Mouse (Mus musculus) neural tube, embryonic 13.5 days (tissue): ENCODE results near the gene Pigb. TPM values are rescaled to one million over a fixed set of nuclear protein-coding genes. Genes with fewer than 3 reads are reported as not detected.

ENCODE experiments used
- ATAC-seq: fragments of 200-750 bp; cut with Nextera tagmentation; 2 replicates; pipeline ENCODE4 v1.8.0; 2017; ENCODE audit warnings: low read depth, mild to moderate bottlenecking, moderate TSS enrichment, moderate library complexity
- H3K27ac ChIP-seq: fragments of 300-500 bp; sonication (generic); replicated peaks from 2 replicates; pipeline ENCODE4 v1.5.1; 2015; ENCODE audit warnings: moderate library complexity, mild to moderate bottlenecking, inconsistent platforms
- H3K27me3 ChIP-seq: fragments of 300-500 bp; sonication (generic); 2 replicates; pipeline ENCODE4 v1.6.1; 2015; ENCODE audit warnings: mild to moderate bottlenecking, inconsistent platforms
- H3K36me3 ChIP-seq: fragments of 300-500 bp; sonication (generic); 2 replicates; pipeline ENCODE4 v1.6.1; 2015; ENCODE audit warnings: mild to moderate bottlenecking, inconsistent platforms
- H3K4me1 ChIP-seq: fragments of 300-500 bp; sonication (generic); replicated peaks from 2 replicates; pipeline ENCODE4 v1.6.1; 2015; ENCODE audit warnings: inconsistent platforms
- H3K4me2 ChIP-seq: fragments of 300-500 bp; sonication (generic); 2 replicates; pipeline ENCODE4 v1.6.1; 2015; ENCODE audit warnings: inconsistent platforms, mild to moderate bottlenecking, moderate library complexity
- H3K4me3 ChIP-seq: fragments of 300-500 bp; sonication (generic); 2 replicates; pipeline ENCODE4 v1.5.1; 2015; ENCODE audit warnings: mild to moderate bottlenecking, inconsistent platforms
- H3K9ac ChIP-seq: fragments of 300-500 bp; sonication (generic); 2 replicates; pipeline ENCODE4 v1.6.1; 2015; ENCODE audit warnings: moderate library complexity, mild to moderate bottlenecking, inconsistent platforms
- H3K9me3 ChIP-seq: fragments of 300-500 bp; sonication (generic); 2 replicates; pipeline ENCODE4 v1.6.1; 2016; ENCODE audit warnings: inconsistent platforms
- WGBS: fragments of 180-500 bp; shearing (Covaris S2); methylation state at CpG from one replicate; pipeline ENCODE4 v1.1.7; 2015; 5-methylcytosine and 5-hydroxymethylcytosine counted together
- polyA plus RNA-seq: library from polyadenylated mRNA; unstranded; fragments of >200 nt; fragmentation: Nextera tagmentation; extraction: Ambion mirVana; gene quantifications from 2 replicates; pipeline ENCODE4 v1.2.1, GENCODE M21; 2015

Gene Pigb
- polyA plus RNA-seq, 1 experiment from 2014 or later = 11.3 TPM

DNA sequence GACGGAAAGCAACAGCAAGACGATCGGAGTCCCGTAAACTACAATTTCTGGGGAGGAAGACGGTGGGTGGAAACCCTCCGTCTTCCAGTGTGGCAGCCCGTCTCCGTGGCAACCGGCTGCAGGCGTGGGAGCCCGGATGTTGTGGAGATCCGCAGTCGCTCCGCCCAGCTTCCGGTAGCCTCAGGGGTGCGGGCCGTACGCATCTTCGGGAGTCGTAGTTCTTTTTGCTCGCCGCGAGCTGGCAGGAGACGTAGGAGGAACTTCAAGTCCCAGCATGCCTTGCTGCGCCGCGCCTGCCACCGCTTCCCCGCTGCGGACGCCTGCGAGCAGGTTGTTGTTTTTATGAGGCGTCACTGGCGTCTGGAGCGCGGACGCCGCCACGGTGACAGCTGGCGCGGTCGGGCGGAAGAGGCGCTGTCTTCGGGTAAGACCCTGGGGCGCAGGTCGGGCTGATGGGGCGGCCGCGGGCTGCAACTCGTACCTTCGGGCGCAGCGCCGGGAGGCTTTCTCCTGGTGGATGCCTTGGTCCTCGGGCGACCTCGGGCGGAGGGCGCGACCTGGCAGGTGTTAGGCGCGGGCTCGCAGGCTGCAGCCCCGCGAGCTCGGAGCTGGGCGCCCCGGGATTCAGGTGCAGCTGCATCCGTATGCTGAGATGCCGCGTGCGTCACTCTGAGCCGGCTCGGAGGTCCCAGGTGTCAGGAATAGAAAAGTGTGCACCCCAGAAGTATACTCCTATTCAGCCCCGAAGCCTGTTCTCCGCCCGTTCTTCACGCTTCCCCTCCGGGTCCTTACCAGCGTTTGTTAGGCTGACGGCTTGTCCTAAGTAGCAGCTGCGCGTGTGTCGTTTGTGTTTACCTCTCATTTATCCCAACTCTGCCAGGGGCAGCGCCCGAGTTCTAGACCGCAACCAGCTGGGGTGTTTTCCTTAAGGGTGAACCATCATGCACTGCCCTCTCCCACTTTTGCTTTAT is 54.6 kb downstream of the Pigb start, which contains the start of the genes Ccpg1os and Ccpg1:
Gene Ccpg1os (minus strand): TSS at position 133 of the 971 bp plus-strand sequence.
Gene Ccpg1 (plus strand): TSS at position 180 of the 971 bp plus-strand sequence.
- Histone ChIP-seq H3K27ac (peak within 1 kb of the TSS; percentile 92), H3K4me3 (peak within 1 kb of the TSS; percentile 80), H3K27me3 (no peaks in the 10 kb centered on the region), H3K36me3 (no peaks in the 10 kb centered on the region), H3K9me3 (no peaks in the 10 kb centered on the region), H3K9ac (peak within 1 kb of the TSS; percentile 88), H3K4me1 (peaks cover 23% of the 10 kb centered on the region), H3K4me2 (peak within 1 kb of the TSS; percentile 65)
- WGBS = under 1% methylated on average over 88 of the region's 88 CpGs
- ATAC-seq = peak; percentile 99

DNA sequence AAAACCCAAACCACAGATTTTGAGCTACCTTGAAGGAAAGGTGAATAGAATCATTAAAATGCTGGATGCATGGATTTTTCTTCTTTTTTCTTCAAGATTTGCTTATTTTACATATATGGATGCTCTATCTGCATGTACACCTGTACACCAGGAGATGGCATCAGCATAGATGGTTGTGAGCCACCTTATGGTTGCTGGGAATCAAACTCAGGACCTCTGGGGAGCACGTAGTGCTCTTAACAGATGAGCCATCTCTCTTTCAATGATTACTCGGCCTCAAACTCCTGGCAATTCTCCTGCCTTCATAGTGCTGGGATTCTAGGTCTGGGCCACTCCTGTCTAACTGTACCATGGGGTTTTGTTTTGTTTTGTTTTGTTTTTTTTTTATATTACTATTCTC is 57.1 kb downstream of the Pigb start:
- no peaks in the 10 kb centered on the region for H3K9me3 ChIP-seq
- no peak overlapping the region for H3K4me2 ChIP-seq
- H3K27me3 ChIP-seq = no peaks in the 10 kb centered on the region
- WGBS = 66% methylated on average over 2 of the region's 2 CpGs
- no peak overlapping the region for H3K4me3 ChIP-seq
- no peak overlapping the region for H3K27ac ChIP-seq
- no peak for ATAC-seq
- no peaks in the 10 kb centered on the region for H3K36me3 ChIP-seq
- H3K9ac ChIP-seq = no peak overlapping the region
- H3K4me1 ChIP-seq = peaks cover 23% of the 10 kb centered on the region

DNA sequence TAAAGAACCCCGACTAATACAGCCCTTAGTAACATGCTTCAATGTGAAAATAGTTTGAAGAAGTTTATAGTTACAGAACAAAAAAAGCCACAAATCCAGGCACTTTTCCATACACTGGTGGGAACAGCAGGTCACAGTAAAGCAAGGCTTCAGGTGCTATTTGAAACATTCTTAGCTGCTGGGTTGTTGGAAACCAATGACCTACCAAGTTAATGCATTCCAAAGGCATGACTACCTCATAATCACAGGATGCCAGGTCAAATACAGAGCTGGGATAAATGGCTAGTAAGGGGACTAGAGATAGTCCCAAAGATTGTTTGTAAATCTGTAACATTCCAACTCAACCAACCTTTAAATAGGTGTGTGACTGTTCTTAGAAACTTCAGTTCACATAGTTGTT is 64.9 kb downstream of the Pigb start:
- no peak overlapping the region for H3K9ac ChIP-seq
- no peaks in the 10 kb centered on the region for H3K9me3 ChIP-seq
- no peak overlapping the region for H3K4me3 ChIP-seq
- H3K4me1 ChIP-seq = no peaks in the 10 kb centered on the region
- H3K27ac ChIP-seq = no peak overlapping the region
- H3K4me2 ChIP-seq = no peak overlapping the region
- no peaks in the 10 kb centered on the region for H3K27me3 ChIP-seq
- no peaks in the 10 kb centered on the region for H3K36me3 ChIP-seq
- no peak for ATAC-seq
- WGBS = 89% methylated on average over 1 of the region's 1 CpGs

DNA sequence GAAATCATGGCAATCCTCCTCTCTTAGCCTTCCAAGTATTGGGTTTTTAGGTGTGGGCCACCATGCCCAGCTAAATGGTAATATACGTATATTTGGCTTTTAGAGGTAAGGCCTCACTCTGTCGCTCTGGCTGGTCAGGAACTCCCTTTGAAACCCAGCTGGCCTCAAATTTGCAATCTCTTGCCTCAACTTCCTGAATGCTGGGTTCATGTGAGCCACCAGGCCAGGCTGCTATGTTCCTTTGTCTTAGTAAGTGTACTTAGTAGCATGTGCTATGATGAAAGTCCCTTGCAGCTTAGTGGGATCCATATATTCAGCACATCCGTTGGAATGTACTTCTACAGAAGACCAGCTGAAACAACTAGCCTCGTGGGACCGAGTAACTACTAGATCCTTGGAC is 65.4 kb downstream of the Pigb start:
- Histone ChIP-seq H3K4me3 (no peak overlapping the region), H3K4me1 (no peaks in the 10 kb centered on the region), H3K9me3 (no peaks in the 10 kb centered on the region), H3K27me3 (no peaks in the 10 kb centered on the region), H3K36me3 (no peaks in the 10 kb centered on the region), H3K4me2 (no peak overlapping the region), H3K27ac (no peak overlapping the region), H3K9ac (no peak overlapping the region)
- no peak for ATAC-seq
- 92% methylated on average over 5 of the region's 5 CpGs for WGBS

DNA sequence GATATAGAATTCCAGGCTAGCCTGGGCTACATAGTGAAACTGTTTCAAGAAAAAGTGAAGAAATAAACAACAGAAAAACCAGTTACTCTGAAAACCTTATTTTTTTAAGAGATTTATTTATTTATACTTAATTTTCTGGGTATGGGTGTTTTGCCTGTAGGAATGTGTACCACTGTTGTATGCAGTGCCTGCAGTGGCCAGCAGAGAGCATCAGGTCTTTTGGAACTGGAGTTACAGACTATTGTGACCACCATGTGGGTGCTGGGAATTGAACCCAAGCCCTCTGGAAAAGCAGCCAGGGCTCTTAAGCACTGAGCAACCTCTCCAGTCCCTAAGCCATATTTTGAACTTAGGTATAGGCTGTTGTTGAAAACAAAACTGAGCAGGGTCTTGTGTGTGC is 67.2 kb downstream of the Pigb start:
- Histone ChIP-seq H3K27ac (no peak overlapping the region), H3K4me2 (no peak overlapping the region), H3K4me1 (no peaks in the 10 kb centered on the region), H3K4me3 (no peak overlapping the region), H3K27me3 (no peaks in the 10 kb centered on the region), H3K9me3 (no peaks in the 10 kb centered on the region), H3K9ac (no peak overlapping the region), H3K36me3 (no peaks in the 10 kb centered on the region)
- no peak for ATAC-seq

DNA sequence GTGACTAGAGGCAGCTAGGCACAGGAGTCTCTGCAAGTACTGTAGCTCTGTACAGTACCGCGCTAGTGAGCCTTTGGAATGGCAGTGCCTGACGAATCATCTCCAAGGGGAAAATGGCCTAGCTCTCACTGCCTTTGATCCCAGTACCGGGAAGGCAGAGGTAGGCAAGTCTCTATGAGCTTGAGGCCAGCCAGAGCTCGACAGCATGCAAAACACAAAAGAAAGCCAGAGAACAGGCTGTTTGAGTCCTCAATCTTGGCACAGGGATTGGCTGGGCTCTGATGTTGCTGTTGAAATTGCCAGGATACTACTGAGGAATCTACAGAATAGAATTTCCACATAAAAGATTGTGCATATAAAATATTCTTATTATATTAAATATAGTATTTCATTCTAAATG is 67.7 kb downstream of the Pigb start:
- no peak overlapping the region for H3K4me3 ChIP-seq
- no peaks in the 10 kb centered on the region for H3K9me3 ChIP-seq
- no peak overlapping the region for H3K27ac ChIP-seq
- H3K36me3 ChIP-seq = no peaks in the 10 kb centered on the region
- H3K4me1 ChIP-seq = no peaks in the 10 kb centered on the region
- no peak overlapping the region for H3K9ac ChIP-seq
- WGBS = 89% methylated on average over 5 of the region's 5 CpGs
- no peak for ATAC-seq
- H3K27me3 ChIP-seq = no peaks in the 10 kb centered on the region
- no peak overlapping the region for H3K4me2 ChIP-seq

DNA sequence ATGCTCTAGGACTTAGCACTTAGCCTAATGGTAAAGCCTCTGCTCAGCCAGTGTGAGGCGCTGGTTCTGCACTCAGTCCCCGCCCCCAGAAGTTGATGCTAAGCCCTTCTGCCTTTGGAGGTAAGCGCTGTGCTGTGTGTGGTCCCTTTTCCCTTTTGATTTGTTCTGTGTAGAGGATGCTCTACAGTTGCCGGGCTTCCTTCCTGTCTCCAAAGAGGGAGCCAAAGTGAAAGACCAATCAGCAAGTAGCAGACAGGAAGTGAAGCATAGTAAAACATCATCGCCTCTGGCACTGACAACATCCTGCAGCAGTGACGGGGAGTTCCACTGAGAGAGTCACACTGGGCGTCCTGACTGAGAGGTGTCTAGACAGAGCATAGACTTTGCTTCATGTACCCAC is 70.3 kb downstream of the Pigb start:
- no peak overlapping the region for H3K4me3 ChIP-seq
- H3K9me3 ChIP-seq = no peaks in the 10 kb centered on the region
- H3K36me3 ChIP-seq = no peaks in the 10 kb centered on the region
- 76% methylated on average over 7 of the region's 7 CpGs for WGBS
- no peak for ATAC-seq
- H3K9ac ChIP-seq = no peak overlapping the region
- no peaks in the 10 kb centered on the region for H3K27me3 ChIP-seq
- H3K4me1 ChIP-seq = no peaks in the 10 kb centered on the region
- H3K27ac ChIP-seq = no peak overlapping the region
- H3K4me2 ChIP-seq = no peak overlapping the region

DNA sequence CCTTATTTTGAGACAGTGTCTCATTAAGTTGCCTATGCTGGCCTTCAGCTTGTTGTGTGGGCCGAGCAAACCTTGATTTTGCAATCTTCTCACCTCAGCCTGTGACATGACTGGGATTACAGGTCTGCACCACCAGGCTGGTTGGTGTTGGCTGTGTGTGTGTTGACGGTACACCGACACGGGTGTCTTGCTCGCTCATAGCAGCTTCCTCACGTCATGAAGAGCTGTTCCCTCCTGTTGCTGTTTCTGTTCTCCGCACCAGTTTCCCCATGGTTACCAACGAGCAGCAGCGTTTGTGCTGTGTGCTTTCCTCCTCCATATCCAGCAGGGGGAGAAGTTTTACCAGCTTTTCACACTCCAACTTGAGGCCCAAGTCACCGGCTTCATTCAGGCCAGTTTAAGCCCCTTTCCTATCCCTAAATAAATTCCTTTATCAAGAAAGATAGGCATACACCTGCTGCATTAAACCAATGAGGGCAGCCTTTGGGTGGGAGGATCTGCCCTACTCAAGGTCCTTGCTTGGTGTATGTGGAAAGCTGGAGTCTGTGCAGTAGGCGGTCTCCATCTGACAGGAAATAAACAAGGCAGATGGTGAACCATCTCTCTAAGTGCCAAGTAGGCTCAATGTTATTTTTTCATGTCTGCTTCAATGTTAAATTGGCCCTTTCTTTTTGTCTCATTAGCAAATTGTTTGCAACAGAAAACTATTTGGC is 71.7 kb downstream of the Pigb start:
- Histone ChIP-seq H3K27ac (no peak overlapping the region), H3K4me3 (no peak overlapping the region), H3K4me2 (no peak overlapping the region), H3K27me3 (no peaks in the 10 kb centered on the region), H3K36me3 (no peaks in the 10 kb centered on the region), H3K4me1 (no peaks in the 10 kb centered on the region), H3K9me3 (no peaks in the 10 kb centered on the region), H3K9ac (0 out of 2 replicates have a peak overlapping the region, but pooled peaks have one; percentile 1)
- WGBS = 37% methylated on average over 11 of the region's 11 CpGs
- peak; percentile 74; the same call in 1 of the 2 replicates for ATAC-seq

DNA sequence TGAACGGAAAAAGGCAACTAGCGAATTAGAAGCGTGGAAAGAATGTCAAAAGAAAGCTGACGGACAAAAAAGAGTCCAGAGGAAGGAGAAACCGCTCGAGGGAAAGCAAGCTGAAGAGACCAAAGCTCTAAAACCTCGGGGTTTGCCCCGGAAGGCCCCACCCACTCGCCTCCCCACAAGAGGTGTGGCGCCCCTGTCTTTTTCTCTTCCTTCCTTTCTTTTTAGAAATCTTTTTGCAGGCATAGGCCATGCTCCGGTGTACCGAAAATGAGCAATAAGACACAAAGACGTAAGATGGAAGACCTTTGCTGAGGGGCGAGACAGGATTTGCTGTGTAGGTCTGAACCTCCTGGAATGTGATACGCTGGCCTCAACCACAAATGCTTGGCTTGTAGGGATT is 78.2 kb downstream of the Pigb start:
- no peak overlapping the region for H3K4me3 ChIP-seq
- H3K4me1 ChIP-seq = peaks cover 11% of the 10 kb centered on the region
- no peak for ATAC-seq
- no peak overlapping the region for H3K4me2 ChIP-seq
- no peak overlapping the region for H3K9ac ChIP-seq
- WGBS = 83% methylated on average over 15 of the region's 15 CpGs
- H3K27me3 ChIP-seq = no peaks in the 10 kb centered on the region
- no peaks in the 10 kb centered on the region for H3K9me3 ChIP-seq
- H3K36me3 ChIP-seq = no peaks in the 10 kb centered on the region
- H3K27ac ChIP-seq = no peak overlapping the region

DNA sequence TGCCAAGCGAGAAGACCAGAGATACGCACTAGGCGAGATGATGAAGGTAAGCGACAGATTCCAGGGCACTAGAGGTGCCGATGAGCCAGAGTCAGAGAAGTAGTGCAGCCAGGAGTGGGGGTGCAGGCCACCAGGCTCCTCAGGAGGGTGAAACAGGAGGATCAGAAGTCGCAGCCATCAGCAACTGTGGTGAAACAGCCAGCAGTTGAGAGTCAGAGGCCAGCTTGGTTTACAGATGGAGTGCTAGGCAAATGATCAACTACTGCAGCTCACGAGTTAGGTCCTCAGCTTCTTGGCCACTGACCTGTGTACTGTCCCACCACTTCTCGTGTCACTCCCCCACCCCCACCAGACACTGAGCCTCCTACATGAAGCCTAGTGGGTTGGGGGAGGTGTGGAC is 78.8 kb downstream of the Pigb start:
- Histone ChIP-seq H3K4me3 (no peak overlapping the region), H3K4me2 (no peak overlapping the region), H3K27ac (no peak overlapping the region), H3K9me3 (no peaks in the 10 kb centered on the region), H3K27me3 (no peaks in the 10 kb centered on the region), H3K9ac (no peak overlapping the region), H3K36me3 (no peaks in the 10 kb centered on the region), H3K4me1 (peaks cover 11% of the 10 kb centered on the region)
- ATAC-seq = no peak
- 83% methylated on average over 8 of the region's 8 CpGs for WGBS

DNA sequence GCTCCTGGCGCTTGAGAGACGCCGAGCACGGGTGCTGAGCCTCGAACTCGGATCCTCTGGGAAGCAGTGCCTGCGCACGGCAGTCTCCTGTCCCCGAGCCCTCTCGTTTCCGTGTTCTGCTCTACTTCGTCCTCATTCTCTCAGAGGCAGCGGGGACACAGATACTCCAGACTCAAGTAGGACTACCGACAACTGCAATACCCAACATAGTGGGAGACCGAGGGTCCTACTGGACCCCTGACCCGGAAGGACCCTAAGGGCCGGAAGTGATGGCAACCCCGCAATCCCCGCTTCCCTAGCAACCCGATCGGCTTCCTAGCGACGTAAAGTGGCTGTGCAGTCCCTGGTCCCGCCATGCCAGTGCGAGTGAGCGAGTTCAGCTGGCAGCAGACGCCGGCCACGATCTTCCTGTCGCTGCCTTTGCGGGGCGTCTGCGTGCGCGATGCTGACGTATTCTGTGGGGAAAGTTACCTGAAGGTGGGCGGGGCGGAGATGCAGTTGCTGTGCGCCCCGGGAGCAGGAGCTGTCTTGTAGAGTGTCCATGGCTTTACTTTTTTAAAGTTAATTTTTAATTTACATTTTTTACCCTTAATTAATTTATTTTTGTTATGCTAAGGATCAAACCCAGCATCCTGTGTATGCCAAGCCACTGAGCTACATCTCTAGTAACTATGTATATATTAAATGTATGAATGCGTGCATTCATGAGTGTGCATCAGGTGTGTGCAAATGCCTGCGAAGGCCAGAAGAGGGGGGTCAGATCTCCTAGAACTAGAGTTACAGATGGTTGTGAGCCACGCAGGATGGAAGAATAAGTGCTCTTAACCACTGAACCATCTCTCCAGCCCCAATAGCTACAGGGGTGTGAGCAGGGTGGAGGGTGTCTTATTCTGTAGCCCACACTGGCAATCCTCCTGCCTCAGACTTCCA is 81.4 kb downstream of the Pigb start, which contains the start of the genes Dyx1c1 and Gm44503:
Gene Dyx1c1 (plus strand): TSS at position 265 of the 930 bp plus-strand sequence.
Gene Gm44503 (plus strand): TSS at position 332 of the 930 bp plus-strand sequence.
- H3K27me3 ChIP-seq = no peaks in the 10 kb centered on the region
- 2% methylated on average over 43 of the region's 43 CpGs for WGBS
- H3K9ac ChIP-seq = peak within 1 kb of the TSS; percentile 69
- H3K27ac ChIP-seq = peak within 1 kb of the TSS; percentile 49
- no peaks in the 10 kb centered on the region for H3K9me3 ChIP-seq
- H3K4me1 ChIP-seq = peaks cover 11% of the 10 kb centered on the region
- peak within 1 kb of the TSS; percentile 68 for H3K4me2 ChIP-seq
- peak; percentile 96 for ATAC-seq
- H3K36me3 ChIP-seq = no peaks in the 10 kb centered on the region
- H3K4me3 ChIP-seq = peak within 1 kb of the TSS; percentile 65
